Mouse (Mus musculus) olfactory bulb, adult 2 months (tissue): ENCODE results near the gene Crybb1.

Source experiments
- CTCF ChIP-seq: fragments of 200-500 bp; IDR thresholded peaks from 2 replicates; pipeline ENCODE4 v1.5.1; 2012; ENCODE audit warnings: low read depth, mild to moderate bottlenecking, low read length, moderate library complexity; ENCODE audit not compliant: insufficient read depth
- POLR2A ChIP-seq: fragments of 200-500 bp; IDR thresholded peaks from 2 replicates; pipeline ENCODE4 v1.6.1; 2012; ENCODE audit warnings: mild to moderate bottlenecking, low read depth, low read length, moderate library complexity; ENCODE audit not compliant: insufficient read depth

GRCm38 (mm10) chr5:112313222-112313885 is 57.7 kb downstream of the Crybb1 start:
- TF ChIP-seq POLR2A (no peak), CTCF (no peak)
